Mouse (Mus musculus): Measurements from ENCODE around the gene Crybg3. TPM values are rescaled to one million over a fixed set of nuclear protein-coding genes. Genes with fewer than 3 reads are reported as not detected.
A peak's percentile ranks its signal among the peaks of the same experiment; 100 is the strongest.

The Crybg3 gene
- total RNA-seq (2021), result 10 to 100 TPM; 35.7 to 36.8 TPM
- long read RNA-seq, experiment 1, full-length matches to known transcripts, result 1 of 5 reads
- long read RNA-seq, experiment 1, partial matches to known transcripts, result 0 of 5 reads
- long read RNA-seq, experiment 1, other reads (novel, unspliced or antisense), result 4 of 5 reads
- long read RNA-seq, experiment 2, full-length matches to known transcripts, result 10 of 27 reads
- long read RNA-seq, experiment 2, partial matches to known transcripts, result 3 of 27 reads
- long read RNA-seq, experiment 2, other reads (novel, unspliced or antisense), result 14 of 27 reads

DNA sequence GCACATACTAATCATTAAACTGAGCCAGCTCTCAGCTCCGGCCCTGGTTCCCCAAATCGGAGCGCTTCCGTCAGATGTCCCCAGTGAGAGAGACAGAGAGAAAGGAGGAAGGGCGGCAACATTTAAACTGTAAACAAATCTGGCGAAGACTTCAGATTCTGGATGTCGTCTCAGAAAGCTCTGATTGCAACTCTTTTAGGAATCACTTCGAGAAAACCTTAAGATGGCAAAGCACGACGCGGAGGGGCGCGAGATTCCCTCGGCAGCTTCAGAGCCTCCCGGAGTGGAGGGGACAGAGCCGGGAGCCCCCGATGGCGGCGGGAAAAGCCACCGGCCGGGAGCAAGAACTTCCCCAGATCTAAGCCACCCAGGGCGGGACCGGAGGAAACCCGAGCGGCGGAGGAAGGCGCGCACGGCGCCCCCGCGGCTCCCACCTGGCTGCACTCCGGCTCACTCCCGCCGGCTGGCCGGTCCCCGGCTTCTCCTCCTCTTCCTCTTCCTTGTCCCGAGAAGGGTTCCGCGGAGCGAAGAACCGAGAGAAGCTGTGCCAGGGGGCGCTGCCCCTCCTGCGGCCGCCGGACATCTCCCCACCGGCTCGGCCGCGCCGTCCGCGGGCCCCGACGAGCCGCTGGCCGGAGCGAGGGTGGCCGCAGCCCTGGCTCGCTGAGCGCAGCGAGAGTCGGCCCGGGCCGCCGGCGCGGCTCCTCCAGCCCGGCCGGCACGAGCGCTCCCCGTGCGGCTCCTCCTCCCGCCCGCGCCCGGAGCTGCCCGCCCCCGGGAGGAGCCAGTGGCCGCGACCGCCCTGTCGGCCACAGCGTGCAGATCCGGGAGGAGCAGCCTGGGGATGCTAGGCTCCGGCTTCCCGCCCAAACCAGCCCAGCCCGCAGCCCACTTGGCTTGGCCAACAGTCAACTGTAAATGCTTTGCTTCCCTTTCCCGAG lies at the start of gene Crybg3:
TSS of gene Crybg3 (minus strand) at position 669 of the 941 bp plus-strand sequence.
- DNase-seq (ENCODE audit: low spot score in 2 of 2), result peak; percentile 85 to 87

DNA sequence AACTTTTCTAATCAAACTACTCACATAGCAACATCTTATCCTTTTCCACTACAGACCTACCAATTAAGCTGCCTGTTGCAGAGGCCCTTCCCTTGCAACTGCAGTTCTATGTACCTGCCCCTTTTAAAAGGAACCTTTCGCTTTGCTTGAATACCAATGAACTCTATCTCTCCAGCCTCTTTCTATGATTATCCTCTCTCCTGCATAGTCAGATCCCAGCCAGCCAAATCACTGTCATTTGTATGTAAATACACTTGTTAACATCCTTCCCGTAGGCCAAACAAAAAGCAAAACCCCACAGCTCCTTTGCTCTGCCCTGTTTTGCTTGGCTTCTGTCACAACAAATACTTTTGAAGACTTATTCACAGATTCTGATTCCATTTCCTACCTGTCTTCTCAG lies 43.0 kb upstream of the Crybg3 start:
- no peak for DNase-seq (ENCODE audit: low spot score in 2 of 2)

DNA sequence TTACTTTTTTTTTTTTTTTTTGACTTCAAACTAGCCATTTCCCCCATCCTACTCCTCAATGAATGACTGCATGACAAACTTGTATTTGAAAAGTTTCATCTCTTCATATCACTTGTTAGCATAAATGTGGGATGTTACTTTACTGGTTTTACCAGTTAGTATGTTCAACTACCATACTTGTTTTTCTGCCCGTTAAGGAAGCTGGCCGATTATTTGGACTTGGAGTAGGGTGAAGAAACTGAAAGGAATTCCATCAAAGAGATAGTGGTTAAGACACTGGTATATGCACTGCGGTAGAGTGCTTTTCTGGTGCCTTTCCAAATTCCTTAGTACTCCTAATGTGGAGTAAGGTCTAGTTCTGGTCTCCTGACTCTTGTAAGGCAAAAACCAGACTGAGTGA lies 39.2 kb upstream of the Crybg3 start:
- no peak for DNase-seq (ENCODE audit: low spot score in 2 of 2)

DNA sequence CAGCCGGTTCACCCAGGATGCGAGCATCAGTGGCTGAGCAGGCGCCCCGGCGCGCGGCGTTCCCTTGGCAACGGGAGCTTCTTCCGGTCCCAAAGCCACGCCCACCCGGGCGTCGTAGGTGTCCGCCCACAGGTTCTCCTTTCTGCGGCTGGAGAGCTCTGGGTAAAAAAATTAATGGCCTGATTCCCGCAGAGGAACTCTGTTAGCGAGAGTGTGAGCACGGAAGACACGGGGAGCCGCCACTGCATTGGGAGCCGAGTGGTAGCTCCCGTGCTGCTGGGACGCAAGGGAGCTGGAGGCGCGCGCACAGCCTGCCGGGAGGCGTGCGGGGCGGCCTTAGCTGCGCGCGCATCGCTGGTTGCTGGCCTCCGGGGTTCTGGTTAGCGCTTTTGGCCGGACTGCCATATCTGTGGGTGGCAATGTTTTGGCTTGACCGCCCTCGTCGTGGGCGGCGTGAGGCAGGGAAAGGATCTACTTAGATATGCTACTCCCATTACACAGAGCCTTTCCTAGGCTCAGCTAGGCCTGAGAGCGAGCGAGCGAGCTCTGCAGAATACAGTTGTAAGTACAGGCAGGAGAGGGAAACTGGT lies 38.4 kb upstream of the Crybg3 start, which contains the start of gene Arl6:
TSS of gene Arl6 (minus strand) at position 290 of the 590 bp plus-strand sequence.
- DNase-seq (ENCODE audit: low spot score in 2 of 2), result peak; percentile 87 to 95

DNA sequence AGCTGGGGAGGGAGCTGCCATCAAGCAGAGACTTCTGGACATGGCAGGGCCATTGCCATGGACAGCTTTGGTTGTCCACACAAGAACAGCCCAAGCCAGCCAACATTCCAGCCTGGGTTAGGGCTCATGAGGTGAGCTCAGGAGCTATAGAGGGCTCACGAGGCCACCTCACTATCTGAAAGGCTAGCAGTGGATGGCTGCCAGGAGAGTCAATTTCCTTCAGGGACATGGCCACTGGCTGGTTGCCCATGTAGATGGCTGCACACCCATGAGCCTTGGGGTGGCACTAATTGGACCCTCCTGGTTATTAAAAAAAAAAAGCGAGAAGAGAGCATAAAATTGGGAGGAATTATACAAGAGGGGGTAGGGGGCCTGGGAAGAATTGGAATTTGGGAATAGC lies 33.8 kb upstream of the Crybg3 start:
- DNase-seq (ENCODE audit: low spot score in 2 of 2), result no peak

DNA sequence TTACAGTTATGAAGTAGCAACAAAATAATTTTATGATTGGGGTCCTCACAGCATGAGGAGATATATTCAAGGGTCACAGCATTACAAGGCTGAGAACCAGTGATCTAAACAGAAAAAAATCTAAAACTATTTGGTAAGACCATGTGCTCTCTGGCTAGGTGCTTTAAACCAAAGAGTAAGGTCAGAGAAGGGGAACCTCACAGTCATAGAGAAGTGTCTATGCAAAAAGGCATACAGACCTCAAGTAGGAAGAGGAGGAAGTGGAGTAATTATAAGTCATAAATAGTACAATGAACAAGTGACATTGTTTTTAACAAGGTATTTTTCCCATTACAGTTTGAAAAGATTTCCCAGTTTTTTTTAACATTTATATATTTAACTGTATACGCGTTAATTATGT lies 20.8 kb upstream of the Crybg3 start:
- no peak for DNase-seq (ENCODE audit: low spot score in 2 of 2)

DNA sequence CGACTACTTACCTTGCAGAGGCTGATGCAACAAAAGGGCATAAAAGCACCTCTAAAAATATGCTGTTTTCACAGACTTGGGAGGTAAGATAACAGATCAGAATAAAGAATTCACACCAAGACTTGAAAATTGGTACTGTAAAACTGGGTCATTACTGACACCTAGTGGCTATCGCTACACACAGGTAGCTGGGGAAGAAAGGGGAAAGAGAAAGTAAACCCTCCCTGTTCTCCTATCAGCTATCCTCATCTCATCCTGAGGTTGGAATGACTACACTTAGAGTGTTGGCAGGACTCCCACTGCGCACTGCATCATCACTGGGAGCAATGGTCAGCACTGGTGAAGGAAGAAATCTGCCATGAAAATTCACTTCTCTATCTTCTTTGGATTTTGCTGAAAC lies 16.4 kb upstream of the Crybg3 start:
- DNase-seq (ENCODE audit: low spot score in 2 of 2), result no peak

DNA sequence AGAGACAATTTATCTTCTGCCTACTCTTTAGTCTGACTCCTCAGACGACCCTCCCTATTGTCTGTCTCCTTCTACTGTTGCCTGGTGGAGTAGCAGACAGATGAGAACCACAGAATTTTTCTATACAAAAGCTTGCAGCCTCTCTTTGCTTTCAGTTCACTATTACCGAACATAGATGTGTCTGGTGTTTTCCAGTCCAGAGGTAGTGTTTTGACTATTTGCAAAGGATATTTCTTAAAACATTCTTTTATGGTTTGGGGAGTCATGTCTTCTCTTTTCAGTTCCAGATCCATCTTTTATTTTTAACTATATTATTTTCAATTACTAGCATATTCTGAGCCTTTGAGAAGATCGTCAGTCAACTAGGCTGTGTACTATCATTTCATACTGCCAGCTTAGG lies 14.9 kb upstream of the Crybg3 start:
- DNase-seq (ENCODE audit: low spot score in 2 of 2), result no peak

- DNase-seq (ENCODE audit: low spot score in 2 of 2), result no peak
Observed at GRCm38 (mm10) chr16:59610750-59611149, 10.0 kb upstream of the Crybg3 start.

DNA sequence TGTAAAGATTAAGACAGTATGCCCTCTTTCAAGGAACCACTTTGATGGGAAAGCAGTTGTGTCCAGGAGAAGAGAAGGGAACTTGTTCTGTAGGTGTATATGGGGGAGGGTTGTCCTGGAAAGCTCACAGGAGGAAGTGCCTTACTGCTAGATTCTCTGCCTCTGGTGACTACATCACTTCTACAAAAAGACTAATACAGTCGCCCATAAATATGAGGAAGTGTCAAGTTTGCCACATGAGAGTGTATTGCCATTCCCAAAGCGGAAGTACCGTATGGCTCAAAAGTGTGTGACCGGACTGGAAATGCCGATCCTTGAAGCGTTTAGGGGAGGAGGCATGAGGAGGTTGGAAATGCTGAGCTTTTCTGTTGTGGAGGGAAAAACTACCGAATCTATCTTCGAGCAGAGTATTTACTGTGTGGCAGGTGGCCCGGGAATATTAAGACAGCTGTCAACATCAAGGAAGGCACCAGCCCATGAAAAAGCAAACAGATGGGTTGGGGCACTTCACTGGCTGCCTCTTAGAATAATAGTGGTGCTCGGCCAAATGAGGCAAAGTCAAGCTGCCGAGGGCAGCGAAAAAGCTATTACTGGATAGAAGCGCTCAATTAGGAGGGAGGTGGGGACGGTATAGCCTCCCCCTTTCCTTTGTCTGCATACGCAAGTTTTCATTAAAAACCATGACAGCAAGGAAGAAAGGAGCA lies 3.5 kb upstream of the Crybg3 start:
- DNase-seq (ENCODE audit: low spot score in 2 of 2), result no peak

DNA sequence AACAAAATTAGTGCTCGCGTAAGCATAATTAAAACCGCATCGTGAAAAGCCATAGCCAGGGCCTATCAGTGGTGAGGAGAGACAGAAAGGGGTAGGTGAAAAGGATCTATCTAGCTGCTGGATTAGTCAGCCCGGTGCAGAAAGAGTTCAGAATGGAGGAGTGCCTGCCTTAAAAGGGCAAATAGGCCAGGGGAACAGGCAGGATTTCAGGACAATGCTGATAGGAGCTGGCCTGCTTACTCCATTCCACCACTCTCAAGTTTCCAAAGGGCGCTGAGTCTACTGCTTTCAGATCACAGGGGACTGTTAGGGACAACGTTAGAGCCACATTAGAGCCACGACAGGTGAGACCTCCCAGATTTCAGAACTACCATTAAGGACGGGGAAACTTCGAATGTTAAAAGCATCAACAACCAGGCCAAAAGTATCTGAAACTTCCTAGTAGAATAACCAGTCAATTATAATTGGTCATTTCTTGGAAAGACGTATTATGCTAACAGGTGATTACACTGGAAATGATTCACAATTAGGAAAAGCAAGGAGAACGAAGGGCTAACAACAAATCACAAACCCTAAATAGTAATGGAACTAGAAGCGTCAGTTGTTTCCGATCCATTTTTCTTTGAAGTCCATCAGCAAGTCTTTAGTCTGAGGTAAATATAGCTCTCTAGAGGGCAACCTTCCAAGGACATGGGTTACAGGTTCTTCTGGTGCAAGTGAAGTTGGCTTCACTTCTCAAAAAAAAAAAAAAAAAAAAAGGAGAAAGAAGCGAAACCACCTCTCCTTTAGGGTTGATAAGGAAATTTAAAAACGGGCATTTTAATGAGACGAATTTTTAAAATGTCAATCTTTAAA lies 1.1 kb downstream of the Crybg3 start:
- DNase-seq (ENCODE audit: low spot score in 2 of 2), result no peak

DNA sequence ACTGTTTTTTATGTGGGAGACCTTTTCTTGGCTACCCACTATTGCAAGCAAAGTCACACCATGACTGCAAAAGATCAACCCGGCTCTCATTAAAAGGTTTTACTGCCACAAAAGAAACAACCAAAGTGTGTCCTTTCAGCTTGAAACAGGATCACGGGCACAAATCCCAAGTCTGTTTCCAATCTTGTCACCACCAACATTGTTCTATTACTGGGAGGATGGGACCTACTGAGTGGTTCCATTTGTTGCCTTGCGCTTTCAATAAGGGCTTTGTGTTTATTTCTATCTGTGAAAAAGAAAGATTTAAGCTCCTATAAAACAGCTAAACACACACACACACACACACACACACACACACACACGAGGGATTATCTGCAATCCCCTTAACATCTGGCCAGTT lies 1.8 kb downstream of the Crybg3 start:
- no peak for DNase-seq (ENCODE audit: low spot score in 2 of 2)

GRCm38 (mm10) chr16:59597256-59597655 lies 3.5 kb downstream of the Crybg3 start:
- DNase-seq (ENCODE audit: low spot score in 2 of 2), result peak in 1 of 2 experiments; percentile 4

GRCm38 (mm10) chr16:59594714-59595113 lies 6.1 kb downstream of the Crybg3 start:
- DNase-seq (ENCODE audit: low spot score in 2 of 2), result no peak

GRCm38 (mm10) chr16:59590790-59591189 lies 10.0 kb downstream of the Crybg3 start:
- no peak for DNase-seq (ENCODE audit: low spot score in 2 of 2)

- DNase-seq (ENCODE audit: low spot score in 2 of 2), result no peak
Observed at GRCm38 (mm10) chr16:59588351-59589025, 12.3 kb downstream of the Crybg3 start.

DNA sequence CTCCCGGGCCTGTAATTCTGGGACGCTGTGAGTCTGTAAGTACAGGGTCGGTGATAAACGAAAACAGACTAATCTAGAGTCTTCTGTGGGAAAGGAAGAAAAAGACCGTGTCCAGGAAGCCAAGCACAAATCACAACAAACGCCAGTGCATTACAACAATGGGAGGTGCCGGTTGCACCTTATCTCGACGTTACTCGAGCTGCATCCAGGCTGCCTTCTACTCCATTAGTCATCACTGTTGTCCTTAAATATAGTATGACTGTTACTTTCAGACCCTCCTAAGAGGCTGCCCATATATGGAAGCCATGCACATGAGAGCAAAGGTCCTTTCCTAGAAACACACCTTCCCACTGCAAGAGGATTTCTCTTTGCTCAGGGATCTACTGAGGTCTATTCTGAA lies 13.0 kb downstream of the Crybg3 start:
- no peak for DNase-seq (ENCODE audit: low spot score in 2 of 2)

DNA sequence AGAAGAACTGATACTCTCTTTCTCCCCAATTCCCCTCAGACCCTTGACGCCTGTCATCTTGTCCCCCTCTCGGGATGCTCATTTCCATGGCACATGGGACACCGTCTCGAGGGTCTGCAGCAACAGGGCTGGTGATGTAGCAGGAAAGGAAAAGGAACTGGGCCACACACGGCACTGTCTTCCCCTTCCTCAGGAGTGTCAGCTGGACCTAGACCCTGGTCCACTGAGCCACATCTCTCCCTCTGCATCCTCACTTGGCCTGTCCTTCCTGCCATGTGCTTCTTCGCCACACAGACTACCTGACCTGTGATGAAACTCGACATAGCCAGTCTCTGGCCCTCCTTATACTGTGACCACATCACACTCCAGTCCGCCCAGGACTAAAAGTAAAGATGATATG lies 13.9 kb downstream of the Crybg3 start:
- DNase-seq (ENCODE audit: low spot score in 2 of 2), result no peak

DNA sequence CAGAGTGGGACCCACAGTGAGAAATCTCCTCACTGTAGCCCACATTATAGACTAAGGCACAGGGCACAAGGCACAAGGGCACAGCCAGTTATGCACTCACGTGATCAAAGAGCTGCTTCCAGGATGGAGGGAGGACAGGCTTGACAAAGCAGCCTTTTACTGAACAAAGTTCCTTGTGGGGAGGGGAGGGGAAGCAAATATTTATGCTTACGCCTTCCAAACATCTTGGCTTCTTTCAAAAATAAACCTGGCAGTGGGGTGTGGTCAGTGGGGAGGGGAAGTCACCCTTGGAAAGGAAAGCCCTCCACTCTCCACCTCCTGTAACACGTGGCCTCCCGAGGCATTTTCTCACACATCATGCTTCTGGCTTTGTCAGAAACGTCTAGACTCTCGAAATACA lies 14.5 kb downstream of the Crybg3 start:
- no peak for DNase-seq (ENCODE audit: low spot score in 2 of 2)
